Mouse (Mus musculus) liver, embryonic 11.5 days (tissue): ENCODE results near the gene Primpol. TPM values are rescaled to one million over a fixed set of nuclear protein-coding genes. Genes with fewer than 3 reads are reported as not detected.
"Not testable (repeated sequence)": the region's sequence is repeated elsewhere in the genome, so short reads cannot be mapped to it uniquely, and the experiment has no call there.

ENCODE experiments used
- ATAC-seq: fragments of 200-750 bp; cut with Nextera tagmentation; replicated peaks from 2 replicates; pipeline ENCODE4 v1.8.0; 2017; ENCODE audit warnings: moderate number of reproducible peaks, mild to moderate bottlenecking, moderate TSS enrichment, moderate library complexity; ENCODE audit not compliant: low FRiP score
- DNase-seq: peaks from one replicate; pipeline ENCODE4 v3.0.0-alpha.2; 2017; ENCODE audit warnings: low spot score
- H3K27ac ChIP-seq: fragments of 300-500 bp; sonication (generic); 2 replicates; pipeline ENCODE4 v1.5.1; 2014; ENCODE audit warnings: mild to moderate bottlenecking, low read depth, low read length, control low read depth
- H3K27me3 ChIP-seq: fragments of 300-500 bp; sonication (generic); replicated peaks from 2 replicates; pipeline ENCODE4 v1.6.1; 2014; ENCODE audit warnings: low read length, mixed read lengths; ENCODE audit not compliant: control insufficient read depth, insufficient read depth
- H3K36me3 ChIP-seq: fragments of 300-500 bp; sonication (generic); 2 replicates; pipeline ENCODE4 v1.6.1; 2014; ENCODE audit warnings: mild to moderate bottlenecking, low read length, moderate library complexity, mixed read lengths; ENCODE audit not compliant: control insufficient read depth, insufficient read depth
- H3K4me1 ChIP-seq: fragments of 300-500 bp; sonication (generic); replicated peaks from 2 replicates; pipeline ENCODE4 v1.6.1; 2014; ENCODE audit warnings: low read length, mixed read lengths; ENCODE audit not compliant: control insufficient read depth, insufficient read depth
- H3K4me2 ChIP-seq: fragments of 300-500 bp; sonication (generic); 2 replicates; pipeline ENCODE4 v1.6.1; 2014; ENCODE audit warnings: mild to moderate bottlenecking, control low read depth, moderate library complexity
- H3K4me3 ChIP-seq: fragments of 300-500 bp; sonication (generic); 2 replicates; pipeline ENCODE4 v1.5.1; 2014; ENCODE audit warnings: low read depth, low read length, control low read depth
- H3K9ac ChIP-seq: fragments of 300-500 bp; sonication (generic); 2 replicates; pipeline ENCODE4 v1.6.1; 2014; ENCODE audit warnings: low read depth, low read length, control low read depth
- H3K9me3 ChIP-seq: fragments of 300-500 bp; sonication (generic); 2 replicates; pipeline ENCODE4 v1.6.1; 2016; ENCODE audit warnings: low read length, inconsistent platforms, mixed read lengths; ENCODE audit not compliant: control insufficient read depth
- WGBS: fragments of 180-500 bp; shearing (Covaris S2); extraction: QIAGEN DNeasy Blood & Tissue Kit; methylation state at CpG from one replicate; pipeline ENCODE4 v1.1.7; 2014; 5-methylcytosine and 5-hydroxymethylcytosine counted together
- polyA plus RNA-seq: library from polyadenylated mRNA; unstranded; fragments of >200 nt; fragmentation: Nextera tagmentation; extraction: Ambion mirVana; gene quantifications from 2 replicates; pipeline ENCODE4 v1.2.1, GENCODE M21; 2014

Primpol gene
- polyA plus RNA-seq, 1 experiment from 2014 or later, result 16.4 TPM

GRCm38 (mm10) chr8:46585576-46585975 lies 31.4 kb downstream of the Primpol start:
- Histone ChIP-seq H3K9ac (no peak overlapping the region), H3K36me3 (no peaks in the 10 kb centered on the region; the same call in 1 of the 2 replicates), H3K27me3 (no peaks in the 10 kb centered on the region), H3K27ac (no peak overlapping the region), H3K4me1 (peaks cover 10% of the 10 kb centered on the region), H3K9me3 (no peaks in the 10 kb centered on the region), H3K4me2 (no peak overlapping the region), H3K4me3 (no peak overlapping the region)
- no peak for ATAC-seq
- no peak for DNase-seq
- WGBS, result 90% methylated on average over 3 of the region's 3 CpGs

- H3K4me2 ChIP-seq, H3K27me3 ChIP-seq, H3K36me3 ChIP-seq, DNase-seq, H3K9me3 ChIP-seq, H3K4me3 ChIP-seq, H3K27ac ChIP-seq, H3K4me1 ChIP-seq, ATAC-seq, H3K9ac ChIP-seq: not testable (repeated sequence)
- 68% methylated on average over 4 of the region's 4 CpGs for WGBS
These were observed 32.7 kb downstream of the Primpol start for GRCm38 (mm10) chr8:46584328-46584727.

DNA sequence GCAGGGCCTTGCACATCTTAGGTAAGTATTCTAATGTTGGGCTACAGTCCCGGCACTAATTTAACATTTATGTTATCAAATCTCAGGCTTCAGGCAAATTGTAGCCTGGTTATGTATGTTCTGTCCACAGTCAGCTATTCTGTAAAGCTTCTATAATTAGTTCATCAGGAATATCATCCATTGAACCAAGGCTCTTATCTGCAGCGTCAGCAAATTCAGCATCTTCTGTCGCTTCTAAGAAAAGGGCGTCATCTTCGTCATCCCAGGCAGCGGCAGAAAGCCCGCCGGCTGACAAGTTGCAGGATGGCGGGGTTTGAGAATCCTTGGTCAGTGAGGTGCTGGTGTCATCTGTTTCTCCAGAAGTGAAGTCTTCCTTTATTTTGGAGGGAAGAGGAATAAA lies 38.2 kb downstream of the Primpol start:
- Histone ChIP-seq H3K27me3 (no peaks in the 10 kb centered on the region), H3K9ac (no peak overlapping the region), H3K36me3 (peaks cover 25% of the 10 kb centered on the region), H3K4me1 (no peaks in the 10 kb centered on the region), H3K27ac (no peak overlapping the region), H3K4me2 (no peak overlapping the region), H3K9me3 (no peaks in the 10 kb centered on the region), H3K4me3 (no peak overlapping the region)
- WGBS, result 91% methylated on average over 9 of the region's 9 CpGs
- DNase-seq, result no peak
- ATAC-seq, result no peak

- H3K36me3 ChIP-seq, result peaks cover 25% of the 10 kb centered on the region
- no peak for ATAC-seq
These were observed 43.0 kb downstream of the Primpol start for GRCm38 (mm10) chr8:46573964-46574363.

GRCm38 (mm10) chr8:46573446-46573845 lies 43.6 kb downstream of the Primpol start:
- 85% methylated on average over 2 of the region's 2 CpGs for WGBS
- H3K9me3 ChIP-seq, result no peaks in the 10 kb centered on the region
- no peaks in the 10 kb centered on the region for H3K27me3 ChIP-seq
- ATAC-seq, result no peak
- DNase-seq, result no peak
- H3K9ac ChIP-seq, result no peak overlapping the region
- H3K4me3 ChIP-seq, result no peak overlapping the region
- no peak overlapping the region for H3K27ac ChIP-seq
- H3K4me2 ChIP-seq, result no peak overlapping the region
- peaks cover 20% of the 10 kb centered on the region for H3K36me3 ChIP-seq
- no peaks in the 10 kb centered on the region for H3K4me1 ChIP-seq

More at GRCm38 (mm10) chr8:46573964-46574363, 43.0 kb downstream of the Primpol start:
- H3K9me3 ChIP-seq, result no peaks in the 10 kb centered on the region
- H3K27ac ChIP-seq, result no peak overlapping the region
- no peaks in the 10 kb centered on the region for H3K4me1 ChIP-seq
- H3K27me3 ChIP-seq, result no peaks in the 10 kb centered on the region
- no peak overlapping the region for H3K4me2 ChIP-seq
- DNase-seq, result no peak
- no peak overlapping the region for H3K9ac ChIP-seq
- 92% methylated on average over 2 of the region's 2 CpGs for WGBS
- H3K4me3 ChIP-seq, result no peak overlapping the region

- Histone ChIP-seq H3K27ac (no peak overlapping the region), H3K36me3 (peaks cover 7% of the 10 kb centered on the region), H3K9me3 (no peaks in the 10 kb centered on the region), H3K9ac (no peak overlapping the region), H3K27me3 (no peaks in the 10 kb centered on the region), H3K4me2 (no peak overlapping the region), H3K4me3 (no peak overlapping the region), H3K4me1 (no peaks in the 10 kb centered on the region)
- 88% methylated on average over 9 of the region's 14 CpGs for WGBS
- no peak for ATAC-seq
- no peak for DNase-seq
These were observed 46.3 kb downstream of the Primpol start for GRCm38 (mm10) chr8:46570673-46571072.

DNA sequence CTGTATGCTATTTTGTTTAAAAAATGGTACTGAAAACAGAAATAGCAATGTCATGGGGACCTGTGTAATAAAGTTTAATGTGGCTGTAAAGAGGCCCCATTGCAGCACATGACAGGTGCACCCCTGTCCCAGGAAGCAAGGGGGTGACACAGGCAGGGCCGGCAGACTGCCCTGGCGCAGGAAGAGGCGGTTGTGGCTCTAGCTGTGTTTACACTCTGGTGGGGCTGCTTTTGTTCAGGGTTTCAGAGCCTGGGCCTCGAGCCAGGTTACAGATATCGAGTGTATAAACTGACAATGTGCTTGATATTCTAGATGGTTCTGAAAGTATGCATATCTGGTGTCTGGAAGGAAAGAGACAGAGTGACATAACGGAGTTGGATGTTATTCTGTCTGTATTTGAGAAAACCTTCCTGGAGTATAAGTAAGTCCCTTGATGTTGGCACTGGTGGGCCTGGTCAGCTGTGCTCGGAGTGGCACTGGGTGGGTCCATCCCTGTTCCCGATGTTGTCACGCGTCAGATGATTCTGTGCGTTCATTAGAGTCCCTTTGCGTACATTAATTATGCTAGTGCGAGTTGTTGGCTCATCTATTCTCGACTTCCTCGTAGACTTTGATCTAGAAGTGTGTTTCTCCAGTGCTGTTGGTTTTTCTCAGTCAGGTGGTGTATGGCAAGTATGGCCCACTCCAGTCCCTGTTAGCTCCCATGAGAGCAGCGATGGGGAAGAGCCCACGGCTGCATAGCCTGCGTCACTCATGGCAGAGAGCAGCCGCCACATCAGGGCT lies 47.2 kb downstream of the Primpol start:
- no peak overlapping the region; the same call in 1 of the 2 replicates for H3K27ac ChIP-seq
- no peak overlapping the region for H3K9ac ChIP-seq
- H3K4me2 ChIP-seq, result no peak overlapping the region
- no peak for ATAC-seq
- H3K4me3 ChIP-seq, result no peak overlapping the region
- H3K4me1 ChIP-seq, result no peaks in the 10 kb centered on the region
- no peaks in the 10 kb centered on the region for H3K9me3 ChIP-seq
- 91% methylated on average over 19 of the region's 19 CpGs for WGBS
- no peaks in the 10 kb centered on the region for H3K27me3 ChIP-seq
- H3K36me3 ChIP-seq, result peaks cover 7% of the 10 kb centered on the region
- no peak for DNase-seq

DNA sequence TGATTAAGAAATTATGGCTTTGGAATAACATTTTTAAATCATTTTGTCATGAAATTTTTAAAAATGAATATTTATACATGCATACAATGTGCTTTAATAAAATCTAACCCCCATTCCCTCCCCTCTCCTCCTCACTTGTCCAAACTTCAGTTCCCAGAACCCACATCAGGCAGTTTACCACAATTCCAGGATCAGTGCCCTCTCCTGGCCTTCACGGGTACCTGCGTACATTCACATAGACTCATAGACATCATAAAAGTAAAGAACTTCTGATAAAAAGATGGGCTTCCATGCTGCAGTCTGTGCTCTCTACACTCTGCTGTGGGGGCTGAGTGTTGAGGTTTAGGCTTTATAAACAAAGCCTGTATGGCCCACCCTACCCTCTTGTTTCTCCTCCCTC lies 48.1 kb downstream of the Primpol start:
- H3K4me1 ChIP-seq, result no peaks in the 10 kb centered on the region
- H3K27me3 ChIP-seq, result no peaks in the 10 kb centered on the region
- H3K27ac ChIP-seq, result no peak overlapping the region
- H3K9ac ChIP-seq, result no peak overlapping the region
- no peak overlapping the region for H3K4me2 ChIP-seq
- WGBS, result 80% methylated on average over 2 of the region's 2 CpGs
- no peaks in the 10 kb centered on the region for H3K9me3 ChIP-seq
- peaks cover 7% of the 10 kb centered on the region for H3K36me3 ChIP-seq
- ATAC-seq, result no peak
- H3K4me3 ChIP-seq, result no peak overlapping the region
- DNase-seq, result no peak

DNA sequence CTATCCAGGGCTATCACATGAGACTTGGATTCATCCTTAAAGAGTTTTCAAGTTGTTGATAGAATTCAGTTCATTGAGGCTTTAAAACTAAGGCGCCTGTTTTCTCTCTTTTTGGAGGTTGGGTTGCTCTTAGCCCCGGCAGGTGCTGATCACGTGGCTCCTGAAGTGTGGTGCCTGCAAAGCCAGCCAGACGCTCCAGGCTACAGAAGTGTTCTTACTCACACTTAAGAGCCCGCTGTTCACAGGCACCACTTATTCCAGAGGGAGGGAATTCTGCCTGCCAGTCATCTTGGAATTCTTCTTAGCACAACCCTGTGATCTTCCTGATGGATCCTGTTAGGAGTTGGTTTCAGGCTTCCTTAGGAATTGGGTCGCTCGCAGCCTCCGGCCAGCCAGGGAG lies 49.1 kb downstream of the Primpol start:
- no peaks in the 10 kb centered on the region for H3K4me1 ChIP-seq
- no peak for ATAC-seq
- H3K4me2 ChIP-seq, result no peak overlapping the region
- H3K27me3 ChIP-seq, result no peaks in the 10 kb centered on the region
- no peaks in the 10 kb centered on the region for H3K9me3 ChIP-seq
- H3K27ac ChIP-seq, result no peak overlapping the region
- no peak overlapping the region for H3K9ac ChIP-seq
- 87% methylated on average over 8 of the region's 8 CpGs for WGBS
- H3K36me3 ChIP-seq, result peaks cover 15% of the 10 kb centered on the region
- DNase-seq, result no peak
- no peak overlapping the region for H3K4me3 ChIP-seq
